Mouse (Mus musculus): ENCODE data around the gene Ldb3. TPM values are rescaled to one million over a fixed set of nuclear protein-coding genes. Genes with fewer than 3 reads are reported as not detected.

Ldb3 gene
- polyA plus RNA-seq, 1 experiment from 2014 or later = 0.87 TPM

DNA sequence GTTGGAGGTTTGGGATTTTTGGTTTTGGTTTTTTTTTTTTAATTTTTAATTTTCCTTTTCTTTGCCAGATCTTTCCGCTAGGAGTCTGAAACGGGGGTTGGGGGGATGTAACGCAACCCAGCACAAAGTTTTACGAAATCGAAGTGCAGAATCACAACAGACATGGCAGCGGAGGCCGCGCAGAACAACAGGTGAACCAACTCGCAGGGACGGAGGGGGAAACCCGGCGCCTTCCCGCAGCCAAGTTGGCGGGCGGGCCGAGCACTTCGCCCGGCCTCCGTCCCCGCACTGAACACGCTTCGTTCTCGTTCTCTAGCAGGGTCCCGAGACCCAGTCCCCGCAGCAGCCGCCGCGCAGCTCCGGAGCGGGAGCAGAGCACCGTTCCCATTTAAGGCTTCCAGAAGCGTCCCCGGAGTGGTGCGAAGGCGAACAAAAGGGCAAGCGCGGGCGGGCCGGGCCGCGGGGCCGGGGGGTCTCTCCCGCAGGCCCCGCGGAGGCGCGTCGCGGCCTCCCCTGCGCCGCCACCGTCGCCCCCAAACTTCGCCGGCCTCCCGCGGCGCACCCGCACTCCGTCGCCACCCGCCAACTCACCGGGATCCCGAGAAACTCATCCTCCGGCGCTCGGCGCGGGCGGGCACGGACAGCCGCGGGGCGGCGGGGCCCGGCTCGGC, 86.5 kb downstream of the Ldb3 start:
- under 1% methylated on average over 73 of the region's 77 CpGs for WGBS
- no peaks in the 10 kb centered on the region for H3K9me3 ChIP-seq

GRCm38 (mm10) chr14:34501447-34501803, 87.1 kb downstream of the Ldb3 start:
- H3K4me2 ChIP-seq = peak overlapping the region; percentile 70
- H3K9me3 ChIP-seq = no peaks in the 10 kb centered on the region
- peak overlapping the region; percentile 96 for H3K9ac ChIP-seq
- peak overlapping the region; percentile 97 for H3K27ac ChIP-seq (replicated peaks)
- H3K4me1 ChIP-seq (replicated peaks) = peaks cover 38% of the 10 kb centered on the region
- no peaks in the 10 kb centered on the region for H3K36me3 ChIP-seq
- 0 out of 2 replicates have a peak, but pooled peaks cover 3% of the 10 kb centered on the region for H3K27me3 ChIP-seq
- no peak for ATAC-seq (ENCODE audit: low read depth)
- peak overlapping the region; percentile 87 for H3K4me3 ChIP-seq
- under 1% methylated on average over 16 of the region's 16 CpGs for WGBS

More for the DNA sequence above, 86.5 kb downstream of the Ldb3 start:
- Histone ChIP-seq H3K27me3 (0 out of 2 replicates have a peak, but pooled peaks cover 3% of the 10 kb centered on the region), H3K4me2 (peak overlapping the region; percentile 70), H3K9ac (peak overlapping the region; percentile 96), H3K4me1 (replicated peaks) (peaks cover 38% of the 10 kb centered on the region), H3K4me3 (peak overlapping the region; percentile 87), H3K27ac (replicated peaks) (peak overlapping the region; percentile 97), H3K36me3 (no peaks in the 10 kb centered on the region)
- peak; percentile 58 for ATAC-seq (ENCODE audit: low read depth)

- Histone ChIP-seq H3K27ac (replicated peaks) (no peak overlapping the region), H3K36me3 (no peaks in the 10 kb centered on the region), H3K4me1 (replicated peaks) (peaks cover 38% of the 10 kb centered on the region), H3K9ac (no peak overlapping the region), H3K4me3 (peak overlapping the region; percentile 87), H3K27me3 (no peaks in the 10 kb centered on the region), H3K4me2 (peak overlapping the region; percentile 70), H3K9me3 (no peaks in the 10 kb centered on the region)
- ATAC-seq (ENCODE audit: low read depth) = no peak
- WGBS = 6% methylated on average over 4 of the region's 4 CpGs
These were observed 88.2 kb downstream of the Ldb3 start for GRCm38 (mm10) chr14:34500309-34500708.

- Histone ChIP-seq H3K9ac (no peak overlapping the region), H3K4me2 (peak overlapping the region; percentile 70), H3K36me3 (no peaks in the 10 kb centered on the region), H3K4me3 (no peak overlapping the region; the same call in 1 of the 2 replicates), H3K27me3 (no peaks in the 10 kb centered on the region), H3K27ac (replicated peaks) (no peak overlapping the region), H3K9me3 (no peaks in the 10 kb centered on the region), H3K4me1 (replicated peaks) (peaks cover 38% of the 10 kb centered on the region)
- no peak for ATAC-seq (ENCODE audit: low read depth)
- 68% methylated on average over 4 of the region's 4 CpGs for WGBS
These were observed 88.8 kb downstream of the Ldb3 start for GRCm38 (mm10) chr14:34499664-34500063.

DNA sequence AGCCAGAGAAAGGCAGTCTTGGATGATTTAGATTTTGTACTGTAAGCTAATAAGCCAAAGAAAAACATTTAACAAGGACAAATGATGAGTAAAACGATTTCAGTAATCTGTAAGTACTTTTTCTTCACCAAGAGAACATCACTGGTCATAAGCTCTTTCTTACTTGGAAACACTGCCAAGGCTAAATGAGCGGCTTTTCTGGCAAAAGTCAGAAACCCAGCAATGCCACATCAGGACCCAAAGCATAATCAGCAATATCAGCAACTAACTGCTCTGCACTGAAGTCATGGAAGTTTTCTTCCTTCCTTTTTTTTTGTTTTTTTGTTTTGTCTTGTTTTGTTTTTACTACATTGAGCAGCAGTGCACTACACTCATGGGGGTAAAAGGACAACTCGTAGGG, 91.1 kb downstream of the Ldb3 start:
- Histone ChIP-seq H3K27me3 (no peaks in the 10 kb centered on the region), H3K27ac (replicated peaks) (no peak overlapping the region), H3K4me1 (replicated peaks) (peaks cover 32% of the 10 kb centered on the region), H3K9ac (no peak overlapping the region), H3K36me3 (no peaks in the 10 kb centered on the region), H3K9me3 (no peaks in the 10 kb centered on the region), H3K4me2 (no peak overlapping the region), H3K4me3 (no peak overlapping the region)
- 88% methylated on average over 3 of the region's 3 CpGs for WGBS
- ATAC-seq (ENCODE audit: low read depth) = no peak

DNA sequence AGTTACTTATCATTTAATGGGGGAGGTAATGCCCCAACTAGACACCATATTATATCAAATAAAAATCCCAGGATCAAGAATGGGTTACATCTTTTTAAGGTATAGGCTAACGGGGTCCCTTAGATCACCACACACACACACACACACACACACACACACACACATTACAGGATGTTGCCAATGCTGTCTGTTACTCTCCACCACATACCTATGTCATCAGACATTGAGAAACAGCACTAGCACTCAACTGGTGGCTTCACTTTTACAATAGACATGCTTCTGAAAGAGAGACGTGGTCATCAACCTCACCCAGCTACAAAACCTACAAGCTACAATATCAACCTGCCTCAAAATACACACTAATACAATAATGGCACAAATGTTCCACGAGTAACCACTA, 94.8 kb downstream of the Ldb3 start:
- Histone ChIP-seq H3K9me3 (no peaks in the 10 kb centered on the region), H3K4me3 (no peak overlapping the region), H3K36me3 (no peaks in the 10 kb centered on the region), H3K27me3 (no peaks in the 10 kb centered on the region), H3K27ac (replicated peaks) (no peak overlapping the region), H3K4me1 (replicated peaks) (peaks cover 19% of the 10 kb centered on the region), H3K4me2 (no peak overlapping the region), H3K9ac (no peak overlapping the region)
- WGBS = 87% methylated on average over 3 of the region's 3 CpGs
- ATAC-seq (ENCODE audit: low read depth) = no peak

- no peak overlapping the region for H3K4me3 ChIP-seq
- H3K27me3 ChIP-seq = no peaks in the 10 kb centered on the region
- no peaks in the 10 kb centered on the region for H3K9me3 ChIP-seq
- H3K27ac ChIP-seq (replicated peaks) = no peak overlapping the region
- no peak overlapping the region for H3K4me2 ChIP-seq
- ATAC-seq (ENCODE audit: low read depth) = no peak
- WGBS = 94% methylated on average over 2 of the region's 2 CpGs
- peaks cover 22% of the 10 kb centered on the region for H3K4me1 ChIP-seq (replicated peaks)
- H3K9ac ChIP-seq = no peak overlapping the region
- no peaks in the 10 kb centered on the region for H3K36me3 ChIP-seq
These were observed 95.8 kb downstream of the Ldb3 start for GRCm38 (mm10) chr14:34492688-34493087.

- peaks cover 22% of the 10 kb centered on the region for H3K4me1 ChIP-seq (replicated peaks)
- ATAC-seq (ENCODE audit: low read depth) = no peak
- no peak overlapping the region for H3K27ac ChIP-seq (replicated peaks)
- H3K9me3 ChIP-seq = no peaks in the 10 kb centered on the region
- no peak overlapping the region for H3K4me2 ChIP-seq
- no peaks in the 10 kb centered on the region for H3K36me3 ChIP-seq
- no peaks in the 10 kb centered on the region for H3K27me3 ChIP-seq
- WGBS = 88% methylated on average over 1 of the region's 1 CpGs
- no peak overlapping the region for H3K4me3 ChIP-seq
- no peak overlapping the region for H3K9ac ChIP-seq
These were observed 97.5 kb downstream of the Ldb3 start for GRCm38 (mm10) chr14:34490965-34491364.

DNA sequence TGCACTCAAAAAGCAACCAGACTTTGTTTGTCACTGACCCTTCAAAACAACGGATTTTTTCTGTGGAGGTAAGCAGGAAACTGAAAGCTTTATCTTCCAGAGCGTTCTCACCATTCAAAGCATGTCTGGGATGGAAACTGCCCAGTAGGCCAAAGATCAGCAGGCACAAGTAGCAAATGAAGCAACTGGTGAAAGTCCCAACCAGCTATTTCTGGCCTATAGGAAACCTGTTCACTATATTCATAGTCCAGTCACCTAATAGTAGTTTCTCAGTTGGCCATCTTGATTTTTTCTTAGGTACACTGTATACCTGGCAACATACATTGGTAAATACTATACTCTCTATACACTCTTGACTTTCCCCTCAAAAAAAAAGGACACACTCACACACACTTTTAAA, 98.6 kb downstream of the Ldb3 start:
- Histone ChIP-seq H3K9me3 (no peaks in the 10 kb centered on the region), H3K4me3 (no peak overlapping the region), H3K36me3 (no peaks in the 10 kb centered on the region), H3K27ac (replicated peaks) (no peak overlapping the region), H3K27me3 (no peaks in the 10 kb centered on the region), H3K9ac (no peak overlapping the region), H3K4me1 (replicated peaks) (peaks cover 23% of the 10 kb centered on the region), H3K4me2 (no peak overlapping the region)
- no peak for ATAC-seq (ENCODE audit: low read depth)
- WGBS = 81% methylated on average over 2 of the region's 2 CpGs

GRCm38 (mm10) chr14:34486169-34486568, 102.3 kb downstream of the Ldb3 start:
- Histone ChIP-seq H3K9ac (no peak overlapping the region), H3K4me2 (no peak overlapping the region), H3K9me3 (no peaks in the 10 kb centered on the region), H3K27me3 (no peaks in the 10 kb centered on the region), H3K36me3 (no peaks in the 10 kb centered on the region), H3K4me3 (no peak overlapping the region), H3K4me1 (replicated peaks) (peaks cover 34% of the 10 kb centered on the region), H3K27ac (replicated peaks) (no peak overlapping the region)
- ATAC-seq (ENCODE audit: low read depth) = no peak
- 77% methylated on average over 8 of the region's 8 CpGs for WGBS

GRCm38 (mm10) chr14:34483469-34484341, 104.8 kb downstream of the Ldb3 start:
- no peaks in the 10 kb centered on the region for H3K27me3 ChIP-seq
- peak; percentile 66; the same call in 1 of the 2 replicates for ATAC-seq (ENCODE audit: low read depth)
- H3K4me3 ChIP-seq = no peak overlapping the region
- H3K4me2 ChIP-seq = no peak overlapping the region
- H3K36me3 ChIP-seq = no peaks in the 10 kb centered on the region
- 65% methylated on average over 6 of the region's 6 CpGs for WGBS
- H3K27ac ChIP-seq (replicated peaks) = peak overlapping the region; percentile 59
- H3K9ac ChIP-seq = no peak overlapping the region
- H3K4me1 ChIP-seq (replicated peaks) = peaks cover 19% of the 10 kb centered on the region
- no peaks in the 10 kb centered on the region for H3K9me3 ChIP-seq
